10 mouse cellular contexts compared by ENCODE assay signal in genomic region chr1:60851041-60851781, GRCm38 (mm10). TPM values are rescaled to one million over a fixed set of nuclear protein-coding genes. Genes with fewer than 3 reads are reported as not detected.
A peak's percentile ranks its signal among the peaks of the same experiment; 100 is the strongest.
DNase-seq lines count a peak whose midpoint lies in the region; ATAC-seq and TF ChIP-seq lines count a peak whose summit lies in the region.
"Had no signal": no experiment of that assay in that cellular context is flagged by ENCODE, and none has a peak within 500 bp of the region (broad histone marks: within the 10 kb centered on the region; RNA-seq: fewer than 3 reads in every experiment).

No protein-coding gene starts in this region.

- 76% methylated on average over 8 of the region's 8 CpGs for WGBS in kidney, postnatal 0 days
- WGBS in kidney, embryonic 16.5 days = 71% methylated on average over 8 of the region's 8 CpGs
- 26% methylated on average over 8 of the region's 8 CpGs for WGBS in forebrain, embryonic 10.5 days
- WGBS in hindbrain, embryonic 16.5 days = 15% methylated on average over 8 of the region's 8 CpGs

- H3K4me2 ChIP-seq in kidney, postnatal 0 days (ENCODE audit: low read length) = no peak overlapping the region
- no peak overlapping the region for H3K4me2 ChIP-seq in kidney, embryonic 16.5 days (replicated peaks; ENCODE audit: low read depth, low read length)
- no peak overlapping the region for H3K4me2 ChIP-seq in hindbrain, embryonic 16.5 days (ENCODE audit: low read length)

- TF ChIP-seq CTCF in kidney, postnatal 0 days (IDR thresholded peaks at IDR 0.05; ENCODE audit: low read depth) = no peak

- H3K27ac ChIP-seq in kidney, postnatal 0 days = no peak overlapping the region
- H3K27ac ChIP-seq in kidney, embryonic 16.5 days (ENCODE audit: low read length) = no peak overlapping the region
- H3K27ac ChIP-seq in forebrain, embryonic 10.5 days = 0 out of 2 replicates have a peak overlapping the region, but pooled peaks have one; percentile 37
- H3K27ac ChIP-seq in hindbrain, embryonic 16.5 days (ENCODE audit: low read depth, low read length) = no peak overlapping the region

- no peak overlapping the region for H3K4me3 ChIP-seq in kidney, postnatal 0 days (replicated peaks; ENCODE audit: low read depth, low read length)
- H3K4me3 ChIP-seq in kidney, embryonic 16.5 days (ENCODE audit: low read length) = no peak overlapping the region
- no peak overlapping the region for H3K4me3 ChIP-seq in forebrain, embryonic 10.5 days
- H3K4me3 ChIP-seq in hindbrain, embryonic 16.5 days (ENCODE audit: low read length) = no peak overlapping the region

- H3K4me1 ChIP-seq in kidney, postnatal 0 days (replicated peaks; ENCODE audit: insufficient read depth, low read length) = no peaks in the 10 kb centered on the region
- H3K4me1 ChIP-seq in kidney, embryonic 16.5 days (ENCODE audit: insufficient read depth, low read length) = no peaks in the 10 kb centered on the region
- H3K4me1 ChIP-seq in forebrain, embryonic 10.5 days = peaks cover 38% of the 10 kb centered on the region
- peaks cover 3% of the 10 kb centered on the region for H3K4me1 ChIP-seq in hindbrain, embryonic 16.5 days (ENCODE audit: control insufficient read depth, insufficient read depth, low read depth, low read length)

- no peaks in the 10 kb centered on the region for H3K36me3 ChIP-seq in kidney, postnatal 0 days (ENCODE audit: insufficient read depth, low read length)
- H3K36me3 ChIP-seq in kidney, embryonic 16.5 days (ENCODE audit: insufficient read depth, low read length) = no peaks in the 10 kb centered on the region
- H3K36me3 ChIP-seq in forebrain, embryonic 10.5 days (replicated peaks) = no peaks in the 10 kb centered on the region
- H3K36me3 ChIP-seq in hindbrain, embryonic 16.5 days (ENCODE audit: control insufficient read depth, insufficient read depth, low read length) = no peaks in the 10 kb centered on the region

- H3K9ac ChIP-seq in kidney, postnatal 0 days (ENCODE audit: low read depth, low read length) = no peak overlapping the region
- H3K9ac ChIP-seq in kidney, embryonic 16.5 days (replicated peaks; ENCODE audit: low read length) = no peak overlapping the region
- H3K9ac ChIP-seq in hindbrain, embryonic 16.5 days (ENCODE audit: low read depth, low read length) = no peak overlapping the region

- peak; percentile 24 for DNase-seq in kidney, postnatal 0 days (ENCODE audit: low spot score)
- DNase-seq in forebrain, embryonic 10.5 days (ENCODE audit: extremely low spot score, low spot score) = peak; percentile 43
- DNase-seq in retina, embryonic 14.5 days (ENCODE audit: low spot score) = peak; percentile 79
- DNase-seq in right cerebral cortex, postnatal 36 days (ENCODE audit: low spot score in 2 of 2) = no peak
- no peak for DNase-seq in thymus, postnatal 10 days (ENCODE audit: low spot score in 2 of 2)
- DNase-seq: kidney, postnatal 4 days had no signal

- no peaks in the 10 kb centered on the region for H3K27me3 ChIP-seq in kidney, postnatal 0 days (ENCODE audit: insufficient read depth, low read length)
- H3K27me3 ChIP-seq in kidney, embryonic 16.5 days (ENCODE audit: insufficient read depth, low read length) = no peaks in the 10 kb centered on the region
- peaks cover 37% of the 10 kb centered on the region for H3K27me3 ChIP-seq in forebrain, embryonic 10.5 days (ENCODE audit: poor library complexity, severe bottlenecking)
- no peaks in the 10 kb centered on the region for H3K27me3 ChIP-seq in hindbrain, embryonic 16.5 days (replicated peaks; ENCODE audit: control insufficient read depth, insufficient read depth, low read length)

- no peak for ATAC-seq in kidney, postnatal 0 days (replicated peaks; ENCODE audit: low FRiP score, low read depth)
- no peak for ATAC-seq in kidney, embryonic 16.5 days (ENCODE audit: low FRiP score, low TSS enrichment)
- ATAC-seq in hindbrain, embryonic 16.5 days = peak; percentile 89
- no peak for ATAC-seq in erythroid progenitor cell, adult 5-6 weeks (replicated peaks; ENCODE audit: low FRiP score, poor library complexity, severe bottlenecking)

- no peaks in the 10 kb centered on the region for H3K9me3 ChIP-seq in kidney, postnatal 0 days (replicated peaks; ENCODE audit: low read length)
- H3K9me3 ChIP-seq in kidney, embryonic 16.5 days (ENCODE audit: low read length) = no peaks in the 10 kb centered on the region
- no peaks in the 10 kb centered on the region for H3K9me3 ChIP-seq in forebrain, embryonic 10.5 days
- no peaks in the 10 kb centered on the region for H3K9me3 ChIP-seq in hindbrain, embryonic 16.5 days (ENCODE audit: control insufficient read depth, low read length)

RNA-seq across cellular contexts. Expression of gene Ctla4, which starts 35.6 kb away (rescaled TPM):
- not detected in 2 replicates for polyA plus RNA-seq in kidney, postnatal 0 days (2015; fragmentation: Nextera tagmentation; extraction: Ambion mirVana)
- polyA plus RNA-seq in kidney, embryonic 16.5 days (2015; fragmentation: Nextera tagmentation; extraction: Ambion mirVana) = not detected in 2 replicates
- polyA plus RNA-seq in forebrain, embryonic 10.5 days (2016; fragmentation: Nextera tagmentation; extraction: Ambion mirVana) = not detected in 2 replicates
- polyA plus RNA-seq in hindbrain, embryonic 16.5 days (2015; fragmentation: Nextera tagmentation; extraction: Ambion mirVana) = not detected in 2 replicates
- total RNA-seq in erythroid progenitor cell, adult 5-6 weeks (2015; ENCODE audit: low replicate concordance) = 5.0 TPM in 1 of 2 replicates, not detected in the other
- 0.76 and 1.3 TPM in 2 replicates for total RNA-seq in erythroid progenitor cell, adult 5-6 weeks (2017; ENCODE audit: low replicate concordance)
- polyA plus RNA-seq: macrophage had no signal

Comparison
In these comparisons a context has a peak if more than half of its experiments do, and no peak if none do; other contexts are left out.
1. DNase-seq: peak in kidney, postnatal 0 days (single experiment), forebrain, embryonic 10.5 days (single experiment) and retina, embryonic 14.5 days (single experiment); none in right cerebral cortex, postnatal 36 days (0 of 2) and thymus, postnatal 10 days (0 of 2).